Mouse (Mus musculus): ENCODE results near the gene Epha3. TPM values are rescaled to one million over a fixed set of nuclear protein-coding genes. Genes with fewer than 3 reads are reported as not detected.

Gene Epha3
- not detected in 2 replicates for polyA plus RNA-seq (2012; ENCODE audit: insufficient read depth, low replicate concordance)

GRCm38 (mm10) chr16:63863913-63864330 lies at the start of gene Epha3:
Gene Epha3 (minus strand): TSS chr16:63864175.
- no peaks in the 10 kb centered on the region for H3K9me3 ChIP-seq
- peaks cover 7% of the 10 kb centered on the region for H3K4me1 ChIP-seq
- peaks cover 17% of the 10 kb centered on the region for H3K27me3 ChIP-seq (replicated peaks)
- no peaks in the 10 kb centered on the region for H3K36me3 ChIP-seq (replicated peaks; ENCODE audit: low read length)
- peak within 1 kb of the TSS; percentile 88 for H3K4me3 ChIP-seq (replicated peaks)
- TF ChIP-seq FLI1 (IDR thresholded peaks at IDR 0.05; ENCODE audit: low read length) (no peak), GATA1 (IDR thresholded peaks at IDR 0.05; ENCODE audit: borderline replicate concordance, low read length) (no peak)

DNA sequence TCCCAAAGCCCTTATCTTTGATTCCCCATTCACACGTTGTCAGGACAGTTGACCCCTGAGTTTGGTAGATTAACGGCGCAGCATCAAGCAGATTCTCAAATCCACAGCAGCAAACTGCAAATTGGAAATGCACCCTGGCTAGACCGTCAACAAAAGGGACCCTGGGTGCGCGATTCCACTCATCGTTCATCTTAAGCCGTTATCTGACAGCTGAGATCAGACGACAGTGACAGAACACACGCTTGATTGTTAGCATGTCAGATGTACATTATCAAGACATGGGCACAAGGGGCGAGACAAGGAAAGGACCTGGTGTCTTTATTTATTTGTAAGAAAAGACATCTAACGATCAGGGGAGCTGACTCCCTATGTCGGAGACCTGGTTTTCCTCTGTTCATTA lies 39.5 kb upstream of the Epha3 start:
- TF ChIP-seq GATA1 (IDR thresholded peaks at IDR 0.05; ENCODE audit: borderline replicate concordance, low read length) (no peak), FLI1 (IDR thresholded peaks at IDR 0.05; ENCODE audit: low read length) (no peak)
- no peaks in the 10 kb centered on the region for H3K36me3 ChIP-seq (replicated peaks; ENCODE audit: low read length)

GRCm38 (mm10) chr16:63881190-63881589 lies 17.2 kb upstream of the Epha3 start:
- Histone ChIP-seq H3K36me3 (replicated peaks; ENCODE audit: low read length) (no peaks in the 10 kb centered on the region), H3K4me1 (no peaks in the 10 kb centered on the region), H3K9me3 (no peaks in the 10 kb centered on the region)

More for the DNA sequence above, 39.5 kb upstream of the Epha3 start:
- Histone ChIP-seq H3K4me3 (replicated peaks) (no peak overlapping the region), H3K27me3 (replicated peaks) (no peaks in the 10 kb centered on the region), H3K9me3 (0 out of 2 replicates have a peak, but pooled peaks cover 2% of the 10 kb centered on the region), H3K4me1 (no peaks in the 10 kb centered on the region)

DNA sequence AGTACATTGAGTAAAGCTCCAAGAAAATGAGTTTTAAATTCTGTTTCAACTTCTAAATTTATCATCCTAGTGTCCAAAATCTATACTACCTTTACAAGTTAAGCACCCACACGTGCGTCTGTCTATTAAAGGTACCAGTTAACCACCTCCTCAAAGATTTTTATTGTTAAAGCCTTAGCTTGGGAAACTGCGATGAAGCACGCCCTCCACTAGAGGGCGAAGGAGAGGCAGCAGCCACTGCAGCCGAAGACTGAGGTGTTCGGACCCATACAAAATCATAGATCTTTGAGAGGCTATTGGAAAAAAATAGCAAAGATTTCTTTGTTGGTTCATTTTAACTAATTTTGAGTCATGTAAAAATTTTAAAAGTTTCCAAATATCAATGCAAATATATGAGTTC lies 8.3 kb upstream of the Epha3 start:
- H3K36me3 ChIP-seq (replicated peaks; ENCODE audit: low read length) = no peaks in the 10 kb centered on the region
- no peaks in the 10 kb centered on the region for H3K27me3 ChIP-seq (replicated peaks)
- no peaks in the 10 kb centered on the region for H3K9me3 ChIP-seq
- H3K4me3 ChIP-seq (replicated peaks) = no peak overlapping the region
- no peaks in the 10 kb centered on the region for H3K4me1 ChIP-seq
- TF ChIP-seq FLI1 (IDR thresholded peaks at IDR 0.05; ENCODE audit: low read length) (no peak), GATA1 (IDR thresholded peaks at IDR 0.05; ENCODE audit: borderline replicate concordance, low read length) (no peak)

More at GRCm38 (mm10) chr16:63881190-63881589, 17.2 kb upstream of the Epha3 start:
- no peaks in the 10 kb centered on the region for H3K27me3 ChIP-seq (replicated peaks)
- H3K4me3 ChIP-seq (replicated peaks) = no peak overlapping the region
- no peak for TF ChIP-seq GATA1 (IDR thresholded peaks at IDR 0.05; ENCODE audit: borderline replicate concordance, low read length)
- TF ChIP-seq FLI1 (IDR thresholded peaks at IDR 0.05; ENCODE audit: low read length) = no peak

- peak overlapping the region; percentile 88 for H3K4me3 ChIP-seq (replicated peaks)
Observed at GRCm38 (mm10) chr16:63864463-63864976, 545 bp upstream of the Epha3 start.

GRCm38 (mm10) chr16:63863181-63863580 lies 794 bp downstream of the Epha3 start:
- Histone ChIP-seq H3K4me1 (peaks cover 7% of the 10 kb centered on the region), H3K36me3 (replicated peaks; ENCODE audit: low read length) (no peaks in the 10 kb centered on the region), H3K9me3 (no peaks in the 10 kb centered on the region), H3K4me3 (replicated peaks) (no peak overlapping the region), H3K27me3 (replicated peaks) (peaks cover 17% of the 10 kb centered on the region)
- no peak for TF ChIP-seq FLI1 (IDR thresholded peaks at IDR 0.05; ENCODE audit: low read length)
- no peak for TF ChIP-seq GATA1 (IDR thresholded peaks at IDR 0.05; ENCODE audit: borderline replicate concordance, low read length)

More at GRCm38 (mm10) chr16:63864463-63864976, 545 bp upstream of the Epha3 start:
- no peaks in the 10 kb centered on the region for H3K9me3 ChIP-seq
- H3K4me1 ChIP-seq = peaks cover 7% of the 10 kb centered on the region
- TF ChIP-seq GATA1 (IDR thresholded peaks at IDR 0.05; ENCODE audit: borderline replicate concordance, low read length) (no peak), FLI1 (IDR thresholded peaks at IDR 0.05; ENCODE audit: low read length) (no peak)
- no peaks in the 10 kb centered on the region for H3K36me3 ChIP-seq (replicated peaks; ENCODE audit: low read length)
- peaks cover 17% of the 10 kb centered on the region for H3K27me3 ChIP-seq (replicated peaks)

DNA sequence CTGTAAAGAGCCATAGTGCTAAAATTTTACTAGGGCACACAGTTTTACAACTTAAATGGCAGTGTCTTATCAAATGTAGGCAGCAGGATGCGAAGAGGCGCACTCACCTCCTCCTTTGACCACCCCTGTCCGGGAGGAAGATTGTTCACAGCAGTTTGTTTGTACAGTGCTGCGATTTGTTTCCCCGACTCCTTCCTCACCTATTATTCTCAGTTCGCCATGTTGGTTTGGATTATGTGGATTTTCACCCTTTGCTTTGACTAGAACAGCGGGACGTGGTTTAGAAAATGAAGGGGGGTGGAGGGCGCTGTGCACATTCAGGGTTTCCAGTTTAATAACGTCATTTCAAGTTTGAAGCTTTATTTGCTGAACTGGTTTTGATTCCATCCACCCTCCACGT lies 6.4 kb downstream of the Epha3 start:
- Histone ChIP-seq H3K9me3 (no peaks in the 10 kb centered on the region), H3K4me1 (peaks cover 10% of the 10 kb centered on the region), H3K27me3 (replicated peaks) (peaks cover 11% of the 10 kb centered on the region), H3K36me3 (replicated peaks; ENCODE audit: low read length) (no peaks in the 10 kb centered on the region), H3K4me3 (replicated peaks) (peak overlapping the region; percentile 62)
- TF ChIP-seq FLI1 (IDR thresholded peaks at IDR 0.05; ENCODE audit: low read length) = no peak
- TF ChIP-seq GATA1 (IDR thresholded peaks at IDR 0.05; ENCODE audit: borderline replicate concordance, low read length) = no peak

DNA sequence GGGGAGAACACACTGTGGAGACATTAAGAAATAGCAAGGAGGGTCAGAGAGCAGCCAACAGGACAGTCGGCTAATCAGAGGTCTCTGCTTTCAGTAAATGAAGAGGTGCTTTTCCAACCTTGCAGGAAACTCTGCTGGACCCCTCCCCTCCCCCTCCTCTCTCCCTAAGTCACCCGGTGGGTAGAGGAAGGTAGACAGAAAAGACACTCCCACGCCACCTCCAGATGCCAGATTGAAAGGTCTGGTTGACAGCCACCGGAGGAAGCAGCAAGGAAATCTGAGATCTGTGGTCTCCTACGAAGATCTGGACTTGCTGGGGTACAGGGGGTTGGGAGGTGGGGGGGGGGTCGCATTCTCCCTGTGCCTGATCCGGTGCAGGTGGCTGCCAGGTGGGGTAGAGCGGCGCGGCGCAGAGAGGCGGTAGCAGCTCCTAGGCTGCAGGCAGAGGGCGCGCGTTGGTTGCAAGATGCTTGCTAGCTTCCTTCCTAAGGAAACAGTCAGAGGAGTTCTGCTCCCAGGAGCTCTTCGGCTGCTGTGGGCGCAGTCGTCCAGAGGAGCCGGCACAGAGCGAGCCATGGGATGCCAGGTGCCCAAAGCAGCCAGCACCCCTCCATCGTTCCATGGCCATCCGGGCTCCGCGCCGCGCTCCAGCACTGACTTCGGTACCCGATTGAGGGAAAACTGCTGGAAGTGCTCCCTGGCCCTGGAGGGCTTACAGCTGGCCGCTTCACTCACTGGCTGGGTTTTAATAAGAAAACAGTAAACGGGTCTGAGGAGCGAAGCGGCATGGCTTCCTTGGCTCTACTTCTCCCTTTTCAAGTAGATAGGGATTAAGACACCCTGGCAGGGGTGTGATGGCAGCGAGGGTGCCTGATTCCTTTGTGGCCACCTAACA lies 7.1 kb downstream of the Epha3 start:
- H3K4me3 ChIP-seq (replicated peaks) = peak overlapping the region; percentile 88
- no peaks in the 10 kb centered on the region for H3K9me3 ChIP-seq
- peaks cover 10% of the 10 kb centered on the region for H3K4me1 ChIP-seq
- peaks cover 11% of the 10 kb centered on the region for H3K27me3 ChIP-seq (replicated peaks)
- H3K36me3 ChIP-seq (replicated peaks; ENCODE audit: low read length) = no peaks in the 10 kb centered on the region
- TF ChIP-seq GATA1 (IDR thresholded peaks at IDR 0.05; ENCODE audit: borderline replicate concordance, low read length) (no peak), FLI1 (IDR thresholded peaks at IDR 0.05; ENCODE audit: low read length) (no peak)

- Histone ChIP-seq H3K27me3 (replicated peaks) (no peaks in the 10 kb centered on the region), H3K4me3 (replicated peaks) (no peak overlapping the region), H3K9me3 (no peaks in the 10 kb centered on the region), H3K36me3 (replicated peaks; ENCODE audit: low read length) (no peaks in the 10 kb centered on the region), H3K4me1 (no peaks in the 10 kb centered on the region)
- no peak for TF ChIP-seq FLI1 (IDR thresholded peaks at IDR 0.05; ENCODE audit: low read length)
- no peak for TF ChIP-seq GATA1 (IDR thresholded peaks at IDR 0.05; ENCODE audit: borderline replicate concordance, low read length)
Observed at GRCm38 (mm10) chr16:63850297-63850696, 13.7 kb downstream of the Epha3 start.

DNA sequence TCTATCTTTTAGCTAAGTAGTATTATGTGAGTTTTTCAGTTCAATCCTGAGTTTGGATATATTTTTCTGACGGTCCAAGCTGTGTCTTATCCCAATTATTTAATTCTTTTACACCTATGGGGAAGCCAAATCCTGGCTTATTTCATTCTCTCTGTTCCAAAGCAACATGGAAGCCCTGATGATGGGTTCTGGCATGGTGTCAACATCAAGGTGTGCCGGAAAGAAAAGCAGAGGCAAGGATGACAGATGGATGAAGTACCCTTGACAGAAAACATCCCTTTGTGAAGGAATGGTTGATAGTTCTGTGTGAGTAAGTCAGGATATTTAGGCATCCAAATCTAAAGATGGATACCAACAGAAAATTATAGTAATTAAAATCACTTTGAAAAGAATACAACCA lies 21.1 kb downstream of the Epha3 start:
- H3K27me3 ChIP-seq (replicated peaks) = no peaks in the 10 kb centered on the region
- no peaks in the 10 kb centered on the region for H3K4me1 ChIP-seq
- no peaks in the 10 kb centered on the region for H3K36me3 ChIP-seq (replicated peaks; ENCODE audit: low read length)
- H3K4me3 ChIP-seq (replicated peaks) = no peak overlapping the region
- no peak for TF ChIP-seq FLI1 (IDR thresholded peaks at IDR 0.05; ENCODE audit: low read length)
- TF ChIP-seq GATA1 (IDR thresholded peaks at IDR 0.05; ENCODE audit: borderline replicate concordance, low read length) = no peak
- H3K9me3 ChIP-seq = no peaks in the 10 kb centered on the region
